Mouse (Mus musculus): ENCODE data around the gene Tns4. TPM values are rescaled to one million over a fixed set of nuclear protein-coding genes. Genes with fewer than 3 reads are reported as not detected.

The Tns4 gene
- total and polyA plus RNA-seq, 2 experiments from 2014 or later: 0.05 to 0.69 TPM

DNA sequence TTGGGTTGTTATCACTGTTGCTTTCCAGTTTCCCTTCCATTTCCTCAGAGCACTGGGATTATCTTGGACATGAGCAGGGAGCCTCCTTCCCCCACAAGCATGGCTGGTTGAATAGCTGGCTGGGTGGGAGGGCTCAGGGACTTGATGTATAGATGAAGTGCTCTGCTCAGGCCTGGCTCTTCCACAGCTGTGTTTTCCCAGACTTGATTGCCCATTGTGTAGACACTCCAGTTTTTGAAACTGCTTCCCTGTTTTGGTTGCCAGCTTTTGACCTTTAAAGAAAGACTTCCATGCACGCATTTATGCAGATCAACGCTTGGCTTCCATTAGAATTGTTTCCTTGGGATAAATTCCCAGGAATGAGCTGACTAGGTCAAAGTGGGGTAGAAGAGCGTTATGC is 33.6 kb upstream of the Tns4 start:
- DNase-seq (ENCODE audit: low spot score): no peak
- TF ChIP-seq CTCF (IDR thresholded peaks at IDR 0.05; ENCODE audit: low read depth) (no peak), EP300 (IDR thresholded peaks at IDR 0.05; ENCODE audit: low read depth) (no peak)
- Histone ChIP-seq H3K9ac (replicated peaks; ENCODE audit: low read depth, low read length) (no peak overlapping the region), H3K4me1 (ENCODE audit: control insufficient read depth, insufficient read depth) (peaks cover 19% of the 10 kb centered on the region; the same call in 1 of the 2 replicates), H3K4me2 (ENCODE audit: low read depth, low read length) (no peak overlapping the region), H3K27ac (ENCODE audit: low read depth) (no peak overlapping the region), H3K27me3 (ENCODE audit: control insufficient read depth, insufficient read depth, low read length) (no peaks in the 10 kb centered on the region), H3K36me3 (replicated peaks; ENCODE audit: control insufficient read depth, insufficient read depth, low read length) (no peaks in the 10 kb centered on the region), H3K9me3 (replicated peaks; ENCODE audit: control insufficient read depth, low read length) (no peaks in the 10 kb centered on the region), H3K4me3 (ENCODE audit: low read depth, low read length) (no peak overlapping the region)
- WGBS: 73% methylated on average over 3 of the region's 3 CpGs
- no peak for ATAC-seq (ENCODE audit: insufficient read depth, low read depth)

- TF ChIP-seq CTCF (IDR thresholded peaks at IDR 0.05; ENCODE audit: low read depth): no peak
- Histone ChIP-seq H3K27me3 (ENCODE audit: control insufficient read depth, insufficient read depth, low read length) (no peaks in the 10 kb centered on the region), H3K27ac (ENCODE audit: low read depth) (peak overlapping the region; percentile 70; the same call in 1 of the 2 replicates), H3K4me3 (ENCODE audit: low read depth, low read length) (no peak overlapping the region), H3K9me3 (replicated peaks; ENCODE audit: control insufficient read depth, low read length) (no peaks in the 10 kb centered on the region), H3K4me1 (ENCODE audit: control insufficient read depth, insufficient read depth) (0 out of 2 replicates have a peak, but pooled peaks cover 9% of the 10 kb centered on the region), H3K4me2 (ENCODE audit: low read depth, low read length) (no peak overlapping the region), H3K36me3 (replicated peaks; ENCODE audit: control insufficient read depth, insufficient read depth, low read length) (no peaks in the 10 kb centered on the region), H3K9ac (replicated peaks; ENCODE audit: low read depth, low read length) (no peak overlapping the region)
- WGBS: 67% methylated on average over 14 of the region's 14 CpGs
- DNase-seq (ENCODE audit: low spot score) (no peak), ATAC-seq (ENCODE audit: insufficient read depth, low read depth) (no peak)
Observed at GRCm38 (mm10) chr11:99121218-99121631, 32.1 kb upstream of the Tns4 start.

DNA sequence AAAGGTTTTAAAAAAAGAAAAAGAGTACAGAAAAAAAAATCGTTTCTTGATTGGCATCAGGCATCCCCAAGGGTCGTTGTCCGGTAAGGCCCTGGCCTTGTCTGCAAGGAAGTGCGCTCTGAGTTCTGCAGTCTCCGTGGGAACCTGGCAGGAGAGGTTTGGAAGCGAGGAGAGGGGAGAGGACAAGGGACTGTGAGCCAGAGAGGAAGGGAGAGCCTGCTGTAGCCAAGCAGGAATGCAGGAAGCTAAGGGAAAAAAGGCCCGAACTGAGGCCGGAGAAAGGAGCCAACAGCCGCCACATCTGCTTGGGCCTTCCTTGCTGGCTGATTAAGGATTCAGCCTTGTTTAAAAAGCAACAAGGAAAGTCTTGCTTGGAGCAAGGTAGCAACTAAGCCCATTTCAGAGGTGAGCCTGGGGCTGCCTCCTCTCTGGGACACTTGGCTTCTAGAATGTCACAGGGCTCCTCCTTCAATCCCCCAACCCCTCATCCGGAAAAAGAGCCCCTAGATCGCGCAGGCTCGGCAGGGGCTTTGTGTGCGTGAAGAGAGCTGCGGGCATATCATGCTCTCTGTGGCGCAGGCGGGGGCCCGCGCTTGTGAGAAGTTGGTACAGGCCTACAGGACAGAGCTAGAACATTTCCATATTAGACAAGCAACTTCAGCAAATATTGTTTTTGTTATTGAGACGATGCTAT is 31.6 kb upstream of the Tns4 start:
- no peaks in the 10 kb centered on the region for H3K36me3 ChIP-seq (replicated peaks; ENCODE audit: control insufficient read depth, insufficient read depth, low read length)
- ATAC-seq (ENCODE audit: insufficient read depth, low read depth) (peak; percentile 33; the same call in 1 of the 2 replicates), DNase-seq (ENCODE audit: low spot score) (no peak)
- 52% methylated on average over 20 of the region's 20 CpGs for whole genome bisulfite sequencing
- H3K4me1 ChIP-seq (ENCODE audit: control insufficient read depth, insufficient read depth): 0 out of 2 replicates have a peak, but pooled peaks cover 3% of the 10 kb centered on the region
- no peak overlapping the region for H3K4me3 ChIP-seq (ENCODE audit: low read depth, low read length)
- no peaks in the 10 kb centered on the region for H3K9me3 ChIP-seq (replicated peaks; ENCODE audit: control insufficient read depth, low read length)
- peak overlapping the region; percentile 70 for H3K27ac ChIP-seq (ENCODE audit: low read depth)
- no peak overlapping the region for H3K9ac ChIP-seq (replicated peaks; ENCODE audit: low read depth, low read length)
- TF ChIP-seq CTCF (IDR thresholded peaks at IDR 0.05; ENCODE audit: low read depth) (no peak), EP300 (IDR thresholded peaks at IDR 0.05; ENCODE audit: low read depth) (no peak)
- no peak overlapping the region for H3K4me2 ChIP-seq (ENCODE audit: low read depth, low read length)
- no peaks in the 10 kb centered on the region for H3K27me3 ChIP-seq (ENCODE audit: control insufficient read depth, insufficient read depth, low read length)

DNA sequence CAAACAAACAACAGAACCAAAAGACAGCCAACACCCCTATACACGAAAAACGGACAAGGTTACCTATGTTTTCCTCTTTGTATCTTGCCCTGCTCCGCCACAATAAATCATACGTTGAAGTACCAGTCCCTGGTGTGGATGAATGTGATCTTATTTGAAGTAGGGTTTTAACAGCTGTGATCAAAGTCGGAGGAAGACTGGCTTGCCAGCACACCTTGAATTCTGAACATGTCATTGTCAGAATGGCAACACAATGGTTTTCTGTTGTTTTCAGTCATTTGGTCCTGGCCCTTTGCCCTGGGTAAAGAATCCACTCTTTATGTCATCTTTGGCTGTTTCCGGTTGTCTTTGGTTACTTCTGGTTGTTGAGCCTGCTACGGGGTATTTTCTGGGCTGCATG is 29.9 kb upstream of the Tns4 start:
- H3K27me3 ChIP-seq (ENCODE audit: control insufficient read depth, insufficient read depth, low read length): no peaks in the 10 kb centered on the region
- H3K9ac ChIP-seq (replicated peaks; ENCODE audit: low read depth, low read length): no peak overlapping the region
- H3K27ac ChIP-seq (ENCODE audit: low read depth): no peak overlapping the region
- H3K36me3 ChIP-seq (replicated peaks; ENCODE audit: control insufficient read depth, insufficient read depth, low read length): no peaks in the 10 kb centered on the region
- no peak for TF ChIP-seq CTCF (IDR thresholded peaks at IDR 0.05; ENCODE audit: low read depth)
- TF ChIP-seq EP300 (IDR thresholded peaks at IDR 0.05; ENCODE audit: low read depth): no peak
- no peak overlapping the region for H3K4me2 ChIP-seq (ENCODE audit: low read depth, low read length)
- 0 out of 2 replicates have a peak, but pooled peaks cover 3% of the 10 kb centered on the region for H3K4me1 ChIP-seq (ENCODE audit: control insufficient read depth, insufficient read depth)
- no peaks in the 10 kb centered on the region for H3K9me3 ChIP-seq (replicated peaks; ENCODE audit: control insufficient read depth, low read length)
- no peak for DNase-seq (ENCODE audit: low spot score)
- H3K4me3 ChIP-seq (ENCODE audit: low read depth, low read length): no peak overlapping the region
- WGBS: 86% methylated on average over 7 of the region's 7 CpGs
- ATAC-seq (ENCODE audit: insufficient read depth, low read depth): no peak

- Histone ChIP-seq H3K4me3 (ENCODE audit: low read depth, low read length) (no peak overlapping the region), H3K27me3 (ENCODE audit: control insufficient read depth, insufficient read depth, low read length) (no peaks in the 10 kb centered on the region), H3K36me3 (replicated peaks; ENCODE audit: control insufficient read depth, insufficient read depth, low read length) (no peaks in the 10 kb centered on the region), H3K27ac (ENCODE audit: low read depth) (no peak overlapping the region), H3K9me3 (replicated peaks; ENCODE audit: control insufficient read depth, low read length) (no peaks in the 10 kb centered on the region), H3K9ac (replicated peaks; ENCODE audit: low read depth, low read length) (no peak overlapping the region), H3K4me1 (ENCODE audit: control insufficient read depth, insufficient read depth) (0 out of 2 replicates have a peak, but pooled peaks cover 3% of the 10 kb centered on the region), H3K4me2 (ENCODE audit: low read depth, low read length) (no peak overlapping the region)
- TF ChIP-seq CTCF (IDR thresholded peaks at IDR 0.05; ENCODE audit: low read depth): no peak
- no peak for TF ChIP-seq EP300 (IDR thresholded peaks at IDR 0.05; ENCODE audit: low read depth)
- WGBS: 93% methylated on average over 1 of the region's 1 CpGs
- ATAC-seq (ENCODE audit: insufficient read depth, low read depth): no peak
- DNase-seq (ENCODE audit: low spot score): no peak
Observed at GRCm38 (mm10) chr11:99118420-99118819, 29.3 kb upstream of the Tns4 start.

- Histone ChIP-seq H3K9ac (replicated peaks; ENCODE audit: low read depth, low read length) (no peak overlapping the region), H3K4me1 (ENCODE audit: control insufficient read depth, insufficient read depth) (0 out of 2 replicates have a peak, but pooled peaks cover 4% of the 10 kb centered on the region), H3K9me3 (replicated peaks; ENCODE audit: control insufficient read depth, low read length) (no peaks in the 10 kb centered on the region), H3K4me2 (ENCODE audit: low read depth, low read length) (no peak overlapping the region), H3K27ac (ENCODE audit: low read depth) (no peak overlapping the region), H3K27me3 (ENCODE audit: control insufficient read depth, insufficient read depth, low read length) (no peaks in the 10 kb centered on the region), H3K36me3 (replicated peaks; ENCODE audit: control insufficient read depth, insufficient read depth, low read length) (no peaks in the 10 kb centered on the region), H3K4me3 (ENCODE audit: low read depth, low read length) (no peak overlapping the region)
- ATAC-seq (ENCODE audit: insufficient read depth, low read depth): no peak
- 80% methylated on average over 7 of the region's 7 CpGs for WGBS
- DNase-seq (ENCODE audit: low spot score): no peak
- TF ChIP-seq CTCF (IDR thresholded peaks at IDR 0.05; ENCODE audit: low read depth) (no peak), EP300 (IDR thresholded peaks at IDR 0.05; ENCODE audit: low read depth) (no peak)
Observed at GRCm38 (mm10) chr11:99117907-99118306, 28.8 kb upstream of the Tns4 start.
